Mouse (Mus musculus) adrenal gland, adult 18-20 months (tissue): Measurements from ENCODE around the gene Cela3a. TPM values are rescaled to one million over a fixed set of nuclear protein-coding genes. Genes with fewer than 3 reads are reported as not detected.

Experiments
- total RNA-seq, 2 experiments: library from RNA; stranded (reverse); gene quantifications; 1 replicate in 1 of 2; 2 replicates in 1 of 2; pipeline ENCODE4 v1.2.3; 2021

Gene Cela3a
- total RNA-seq, 2 experiments from 2014 or later, result not detected

Other genes with a start within 250 kb of the Cela3a start
- 10 to 100 TPM; 45.5 to 79.4 TPM for gene Wnt4, start 132.3 kb downstream of the Cela3a start, total RNA-seq
- 100 to 1,000 TPM; 386 to 454 TPM for gene Cdc42, start 52.1 kb downstream of the Cela3a start, total RNA-seq
- gene Cela3b, start 20.7 kb upstream of the Cela3a start, total RNA-seq, result not detected
- gene 1700013G24Rik, start 43.5 kb upstream of the Cela3a start, total RNA-seq, result not detected
- 100 to 1,000 TPM in 1 of 2 experiments, 10 to 100 TPM in 1; 79.7 to 122 TPM for gene Hspg2, start 59.0 kb upstream of the Cela3a start, total RNA-seq
- under 1 TPM in 1 of 2 experiments, not detected in 1; 0.83 TPM for gene Ldlrad2, start 164.8 kb upstream of the Cela3a start, total RNA-seq
- 100 to 1,000 TPM in 1 of 2 experiments, 10 to 100 TPM in 1; 92.3 to 111 TPM for gene Usp48, start 184.0 kb upstream of the Cela3a start, total RNA-seq